Mouse (Mus musculus) heart, embryonic 13.5 days (tissue): ENCODE data around the gene Pdxp. TPM values are rescaled to one million over a fixed set of nuclear protein-coding genes. Genes with fewer than 3 reads are reported as not detected.

ENCODE experiments used
- ATAC-seq: fragments of 200-750 bp; cut with Nextera tagmentation; 2 replicates; pipeline ENCODE4 v1.8.0; 2017; ENCODE audit warnings: moderate TSS enrichment; ENCODE audit not compliant: insufficient number of reproducible peaks, low FRiP score, low TSS enrichment; ENCODE audit errors: extremely low read depth
- H3K27ac ChIP-seq: fragments of 300-500 bp; sonication (generic); replicated peaks from 2 replicates; pipeline ENCODE4 v1.5.1; 2015; ENCODE audit warnings: moderate library complexity, mild to moderate bottlenecking, inconsistent platforms
- H3K27me3 ChIP-seq: fragments of 300-500 bp; sonication (generic); replicated peaks from 2 replicates; pipeline ENCODE4 v1.6.1; 2015; ENCODE audit warnings: mild to moderate bottlenecking, inconsistent platforms
- H3K36me3 ChIP-seq: fragments of 300-500 bp; sonication (generic); 2 replicates; pipeline ENCODE4 v1.6.1; 2015; ENCODE audit warnings: mild to moderate bottlenecking, inconsistent platforms
- H3K4me1 ChIP-seq: fragments of 300-500 bp; sonication (generic); 2 replicates; pipeline ENCODE4 v1.6.1; 2015; ENCODE audit warnings: inconsistent platforms
- H3K4me2 ChIP-seq: fragments of 300-500 bp; sonication (generic); 2 replicates; pipeline ENCODE4 v1.6.1; 2015; ENCODE audit warnings: inconsistent platforms, mild to moderate bottlenecking, moderate library complexity
- H3K4me3 ChIP-seq: fragments of 300-500 bp; sonication (generic); 2 replicates; pipeline ENCODE4 v1.5.1; 2015; ENCODE audit warnings: moderate library complexity, mild to moderate bottlenecking, inconsistent platforms
- H3K9ac ChIP-seq: fragments of 300-500 bp; sonication (generic); 2 replicates; pipeline ENCODE4 v1.6.1; 2015; ENCODE audit warnings: inconsistent platforms, mild to moderate bottlenecking, moderate library complexity
- H3K9me3 ChIP-seq: fragments of 300-500 bp; sonication (generic); 2 replicates; pipeline ENCODE4 v1.6.1; 2016; ENCODE audit warnings: inconsistent platforms
- WGBS: fragments of 180-500 bp; shearing (Covaris S2); methylation state at CpG from one replicate; pipeline ENCODE4 v1.1.7; 2015; ENCODE audit warnings: mixed read lengths; 5-methylcytosine and 5-hydroxymethylcytosine counted together
- polyA plus RNA-seq: library from polyadenylated mRNA; unstranded; fragments of >200 nt; fragmentation: Nextera tagmentation; extraction: Ambion mirVana; gene quantifications from 2 replicates; pipeline ENCODE4 v1.2.1, GENCODE M21; 2015

Gene Pdxp
- polyA plus RNA-seq, 1 experiment from 2014 or later = 20.2 TPM

DNA sequence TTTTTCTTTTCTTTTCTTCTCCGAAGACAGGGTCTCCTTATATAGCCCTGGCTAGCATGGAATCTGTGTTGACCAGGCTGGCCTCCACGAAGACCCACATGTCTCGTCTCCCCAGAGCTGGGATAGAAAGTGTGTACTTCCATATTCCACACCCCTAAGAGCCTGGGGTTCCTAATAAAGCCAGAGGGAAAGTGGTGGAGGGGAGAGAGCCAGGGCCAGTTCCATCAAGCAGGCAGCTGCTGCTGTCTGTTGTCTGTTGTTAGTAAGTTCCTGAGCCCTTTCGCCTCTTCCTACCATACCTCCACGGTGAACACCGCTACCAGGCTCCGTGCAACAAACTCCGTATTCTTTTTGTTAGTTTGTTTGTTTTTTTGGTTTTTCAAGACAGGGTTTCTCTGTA lies 14.8 kb downstream of the Pdxp start:
- ATAC-seq = no peak
- WGBS = 48% methylated on average over 8 of the region's 8 CpGs
- peak overlapping the region; percentile 60 for H3K4me3 ChIP-seq
- no peaks in the 10 kb centered on the region for H3K27me3 ChIP-seq
- no peaks in the 10 kb centered on the region for H3K9me3 ChIP-seq
- H3K4me2 ChIP-seq = peak overlapping the region; percentile 86
- H3K9ac ChIP-seq = peak overlapping the region; percentile 85
- peak overlapping the region; percentile 96 for H3K27ac ChIP-seq
- H3K36me3 ChIP-seq = peaks cover 19% of the 10 kb centered on the region
- H3K4me1 ChIP-seq = peaks cover 46% of the 10 kb centered on the region

DNA sequence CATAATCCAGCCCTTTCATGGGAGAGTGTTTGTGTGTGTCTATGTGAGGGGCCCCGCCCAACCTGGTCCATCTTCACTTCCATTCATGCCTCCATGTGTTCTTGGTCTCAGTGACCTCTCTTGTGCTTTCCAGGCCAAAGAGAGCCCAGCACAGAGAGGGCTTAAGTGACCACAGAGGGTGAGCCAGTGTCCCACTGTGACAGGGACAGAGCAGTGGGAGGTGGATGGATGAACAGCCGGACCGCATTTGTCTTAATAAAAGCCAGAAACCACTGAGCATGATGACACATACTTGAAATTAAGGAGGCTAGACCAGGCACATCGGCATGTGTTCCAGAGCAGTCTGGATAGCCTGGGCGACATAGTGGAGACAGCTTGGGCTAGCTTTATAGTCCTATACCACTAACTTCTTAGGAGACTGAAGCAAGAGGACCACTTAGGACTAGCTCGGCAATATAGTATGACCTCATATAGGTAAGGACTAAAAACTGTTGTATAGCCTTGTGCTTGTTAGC lies 16.5 kb downstream of the Pdxp start:
- no peak for ATAC-seq
- no peak overlapping the region for H3K9ac ChIP-seq
- H3K27ac ChIP-seq = no peak overlapping the region
- no peaks in the 10 kb centered on the region for H3K27me3 ChIP-seq
- H3K4me2 ChIP-seq = no peak overlapping the region
- no peak overlapping the region for H3K4me3 ChIP-seq
- no peaks in the 10 kb centered on the region for H3K9me3 ChIP-seq
- H3K36me3 ChIP-seq = peaks cover 19% of the 10 kb centered on the region
- 83% methylated on average over 6 of the region's 6 CpGs for WGBS
- peaks cover 46% of the 10 kb centered on the region for H3K4me1 ChIP-seq

- Histone ChIP-seq H3K27ac (peak overlapping the region; percentile 25; the same call in 1 of the 2 replicates), H3K27me3 (no peaks in the 10 kb centered on the region), H3K36me3 (peaks cover 19% of the 10 kb centered on the region), H3K4me1 (peaks cover 45% of the 10 kb centered on the region), H3K9ac (no peak overlapping the region), H3K4me3 (no peak overlapping the region), H3K4me2 (no peak overlapping the region), H3K9me3 (no peaks in the 10 kb centered on the region)
- 77% methylated on average over 7 of the region's 7 CpGs for WGBS
- ATAC-seq = no peak
Measured at GRCm38 (mm10) chr15:78930801-78931426, 17.2 kb downstream of the Pdxp start.

DNA sequence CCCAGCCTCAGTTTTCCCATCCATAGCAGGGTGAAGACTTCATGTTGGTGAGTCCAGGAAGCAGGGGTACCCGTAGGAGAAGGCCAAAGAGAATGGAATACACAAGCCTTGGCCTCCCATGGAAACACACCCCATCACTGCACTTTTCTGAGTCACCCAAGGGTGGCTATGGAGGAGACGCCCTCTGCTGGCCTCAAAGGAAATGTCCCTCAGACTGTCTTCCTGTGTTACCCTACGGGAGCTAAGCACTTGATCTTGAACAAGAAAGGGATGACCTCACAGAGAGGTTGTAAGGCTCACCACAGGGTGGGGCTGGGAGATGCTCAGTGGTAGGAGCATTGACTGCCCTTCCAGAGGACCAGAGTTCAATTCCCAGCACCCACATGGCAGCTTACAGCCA lies 17.9 kb downstream of the Pdxp start:
- 15% methylated on average over 3 of the region's 3 CpGs for WGBS
- H3K9me3 ChIP-seq = no peaks in the 10 kb centered on the region
- H3K27me3 ChIP-seq = no peaks in the 10 kb centered on the region
- peaks cover 22% of the 10 kb centered on the region for H3K36me3 ChIP-seq
- no peak for ATAC-seq
- peak overlapping the region; percentile 25; the same call in 1 of the 2 replicates for H3K27ac ChIP-seq
- no peak overlapping the region for H3K4me2 ChIP-seq
- H3K9ac ChIP-seq = no peak overlapping the region
- peaks cover 45% of the 10 kb centered on the region for H3K4me1 ChIP-seq
- no peak overlapping the region for H3K4me3 ChIP-seq

- Histone ChIP-seq H3K27ac (peak within 1 kb of the TSS; percentile 79), H3K4me3 (peak within 1 kb of the TSS; percentile 69), H3K36me3 (peaks cover 43% of the 10 kb centered on the region), H3K4me2 (peak within 1 kb of the TSS; percentile 83), H3K9ac (peak within 1 kb of the TSS; percentile 87), H3K9me3 (no peaks in the 10 kb centered on the region), H3K4me1 (peaks cover 27% of the 10 kb centered on the region), H3K27me3 (no peaks in the 10 kb centered on the region)
- peak; percentile 74; the same call in 1 of the 2 replicates for ATAC-seq
- WGBS = under 1% methylated on average over 42 of the region's 42 CpGs
Measured at GRCm38 (mm10) chr15:78934784-78935320, 21.1 kb downstream of the Pdxp start, which contains the start of gene Nol12. Nol12 (plus strand) TSS chr15:78934933.

DNA sequence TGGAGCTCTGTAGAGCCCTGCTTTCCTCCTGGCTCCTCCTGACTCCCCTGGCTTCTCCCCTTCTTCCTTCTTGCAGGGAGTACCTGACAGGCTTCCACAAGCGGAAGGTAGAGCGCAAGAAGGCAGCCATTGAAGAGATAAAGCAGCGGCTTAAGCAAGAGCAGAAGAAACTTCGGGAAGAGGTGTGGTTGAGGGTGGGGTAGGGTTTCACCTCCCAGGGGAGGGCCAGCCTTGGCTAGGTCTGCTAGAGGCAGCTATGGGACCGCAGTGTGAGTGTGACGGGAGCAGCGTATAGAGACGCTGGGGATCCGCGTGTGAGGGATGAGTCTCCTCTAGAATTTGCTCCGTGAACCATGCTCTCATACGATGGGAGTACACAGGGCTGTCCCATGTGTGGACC lies 22.7 kb downstream of the Pdxp start:
- Histone ChIP-seq H3K27ac (no peak overlapping the region), H3K4me2 (peak overlapping the region; percentile 83), H3K9me3 (no peaks in the 10 kb centered on the region), H3K4me3 (peak overlapping the region; percentile 5; the same call in 1 of the 2 replicates), H3K27me3 (no peaks in the 10 kb centered on the region), H3K36me3 (peaks cover 51% of the 10 kb centered on the region), H3K9ac (no peak overlapping the region), H3K4me1 (peaks cover 20% of the 10 kb centered on the region)
- 76% methylated on average over 12 of the region's 12 CpGs for WGBS
- ATAC-seq = no peak

DNA sequence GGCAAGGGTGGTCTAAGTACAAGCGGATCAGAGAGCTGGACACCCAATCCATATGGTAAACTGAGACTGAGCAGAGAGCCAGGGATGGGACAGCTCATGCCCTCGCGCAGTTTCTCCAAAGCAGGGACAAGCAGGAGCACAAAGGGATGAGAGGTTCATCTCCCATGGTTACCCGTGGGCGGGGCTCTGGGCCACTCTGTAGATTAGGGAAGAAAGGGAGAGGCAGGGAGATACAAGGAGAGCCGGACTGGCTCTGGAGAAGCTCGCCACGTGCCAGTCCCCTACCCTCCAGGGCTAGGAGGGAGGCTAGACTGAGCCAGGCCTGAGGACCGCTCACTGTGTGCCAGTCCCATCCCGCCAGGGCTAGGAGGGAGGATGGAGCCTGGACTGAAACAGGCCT lies 23.6 kb downstream of the Pdxp start:
- Histone ChIP-seq H3K36me3 (peaks cover 57% of the 10 kb centered on the region), H3K27me3 (no peaks in the 10 kb centered on the region), H3K27ac (no peak overlapping the region), H3K9me3 (no peaks in the 10 kb centered on the region), H3K4me2 (no peak overlapping the region), H3K4me3 (no peak overlapping the region), H3K4me1 (peaks cover 20% of the 10 kb centered on the region), H3K9ac (no peak overlapping the region)
- ATAC-seq = no peak
- 87% methylated on average over 10 of the region's 10 CpGs for WGBS

DNA sequence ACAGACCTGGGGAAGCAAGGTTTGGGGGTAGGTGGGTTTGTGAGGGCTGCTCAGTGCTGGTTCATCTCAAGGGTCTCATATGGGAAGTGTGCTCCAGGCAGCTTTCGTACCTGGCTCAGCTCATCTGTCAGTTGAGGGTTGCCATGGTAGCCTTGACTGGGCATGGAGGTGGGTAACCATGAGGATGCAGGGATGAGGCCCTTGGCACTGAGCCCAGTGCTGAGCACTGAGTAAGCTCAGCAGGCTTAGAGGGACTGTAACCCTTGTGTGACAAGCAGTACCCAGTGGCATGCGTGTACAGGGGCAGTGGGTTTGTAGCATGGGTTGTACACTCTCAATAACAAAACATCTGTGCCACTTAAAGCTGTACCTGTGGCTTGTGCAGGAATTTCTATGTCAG lies 24.2 kb downstream of the Pdxp start:
- WGBS = 82% methylated on average over 2 of the region's 2 CpGs
- Histone ChIP-seq H3K4me2 (no peak overlapping the region), H3K4me3 (no peak overlapping the region), H3K9me3 (no peaks in the 10 kb centered on the region), H3K27me3 (no peaks in the 10 kb centered on the region), H3K4me1 (peaks cover 25% of the 10 kb centered on the region), H3K36me3 (peaks cover 57% of the 10 kb centered on the region), H3K9ac (no peak overlapping the region), H3K27ac (no peak overlapping the region)
- ATAC-seq = no peak

GRCm38 (mm10) chr15:78940325-78940724 lies 26.6 kb downstream of the Pdxp start:
- Histone ChIP-seq H3K9ac (no peak overlapping the region), H3K36me3 (peaks cover 57% of the 10 kb centered on the region), H3K27ac (no peak overlapping the region), H3K4me1 (peaks cover 23% of the 10 kb centered on the region), H3K9me3 (peaks cover 2% of the 10 kb centered on the region; the same call in 1 of the 2 replicates), H3K4me3 (no peak overlapping the region), H3K27me3 (no peaks in the 10 kb centered on the region), H3K4me2 (no peak overlapping the region)
- WGBS = 87% methylated on average over 13 of the region's 13 CpGs
- ATAC-seq = no peak

DNA sequence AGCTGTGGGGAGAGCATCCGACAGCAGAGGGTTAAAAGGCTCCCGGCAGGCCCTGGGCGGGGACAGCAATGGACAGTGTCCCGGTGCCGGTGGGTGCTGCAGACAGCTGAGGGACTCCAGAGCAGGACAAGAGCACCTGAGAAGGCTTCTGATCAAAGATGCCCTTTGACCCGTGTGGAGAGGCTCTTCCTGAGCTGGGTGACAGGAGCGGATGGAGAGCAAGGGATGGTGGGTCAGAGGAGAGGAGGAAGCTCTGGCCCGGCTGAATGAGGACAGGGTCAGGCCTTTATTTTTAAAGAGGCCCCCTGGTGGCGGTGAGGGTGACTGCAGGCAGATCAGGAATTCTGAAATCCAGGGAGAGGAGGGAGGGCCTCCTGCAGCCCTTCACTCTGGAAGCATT lies 28.9 kb downstream of the Pdxp start:
- Histone ChIP-seq H3K4me3 (peak overlapping the region; percentile 51), H3K9ac (peak overlapping the region; percentile 81), H3K4me1 (peaks cover 13% of the 10 kb centered on the region), H3K27me3 (peaks cover 21% of the 10 kb centered on the region), H3K4me2 (peak overlapping the region; percentile 73), H3K27ac (no peak overlapping the region; the same call in 1 of the 2 replicates), H3K9me3 (peaks cover 2% of the 10 kb centered on the region; the same call in 1 of the 2 replicates), H3K36me3 (peaks cover 43% of the 10 kb centered on the region)
- no peak for ATAC-seq
- 0% methylated on average over 9 of the region's 9 CpGs for WGBS

DNA sequence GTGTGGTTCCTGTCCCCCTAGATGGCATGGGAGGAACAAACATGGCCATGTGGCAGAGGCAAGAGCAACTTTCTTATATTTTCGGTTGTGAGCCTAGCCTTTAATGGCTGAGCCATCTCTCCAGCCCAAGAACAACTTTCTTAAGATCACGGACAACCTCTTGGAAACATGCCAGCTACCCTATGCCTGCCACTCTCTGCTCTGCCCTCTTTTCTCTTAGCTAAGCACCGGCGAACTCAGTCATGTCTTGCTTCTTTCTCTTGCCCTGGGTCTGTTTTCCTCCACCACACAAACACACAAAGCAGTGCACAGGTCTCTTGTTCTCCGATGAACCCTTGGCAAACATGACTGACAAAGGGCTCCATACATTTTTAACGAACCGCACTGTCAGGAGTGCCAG lies 32.5 kb downstream of the Pdxp start:
- Histone ChIP-seq H3K9ac (no peak overlapping the region), H3K36me3 (peaks cover 7% of the 10 kb centered on the region), H3K4me2 (no peak overlapping the region), H3K27me3 (peaks cover 32% of the 10 kb centered on the region), H3K9me3 (peaks cover 2% of the 10 kb centered on the region; the same call in 1 of the 2 replicates), H3K27ac (no peak overlapping the region), H3K4me1 (peaks cover 24% of the 10 kb centered on the region), H3K4me3 (no peak overlapping the region)
- ATAC-seq = no peak
- 70% methylated on average over 7 of the region's 7 CpGs for WGBS
